Mouse (Mus musculus): ENCODE measurements around the gene Senp1. TPM values are rescaled to one million over a fixed set of nuclear protein-coding genes. Genes with fewer than 3 reads are reported as not detected.

Gene Senp1
- polyA plus RNA-seq, 1 experiment = 5.5 TPM

DNA sequence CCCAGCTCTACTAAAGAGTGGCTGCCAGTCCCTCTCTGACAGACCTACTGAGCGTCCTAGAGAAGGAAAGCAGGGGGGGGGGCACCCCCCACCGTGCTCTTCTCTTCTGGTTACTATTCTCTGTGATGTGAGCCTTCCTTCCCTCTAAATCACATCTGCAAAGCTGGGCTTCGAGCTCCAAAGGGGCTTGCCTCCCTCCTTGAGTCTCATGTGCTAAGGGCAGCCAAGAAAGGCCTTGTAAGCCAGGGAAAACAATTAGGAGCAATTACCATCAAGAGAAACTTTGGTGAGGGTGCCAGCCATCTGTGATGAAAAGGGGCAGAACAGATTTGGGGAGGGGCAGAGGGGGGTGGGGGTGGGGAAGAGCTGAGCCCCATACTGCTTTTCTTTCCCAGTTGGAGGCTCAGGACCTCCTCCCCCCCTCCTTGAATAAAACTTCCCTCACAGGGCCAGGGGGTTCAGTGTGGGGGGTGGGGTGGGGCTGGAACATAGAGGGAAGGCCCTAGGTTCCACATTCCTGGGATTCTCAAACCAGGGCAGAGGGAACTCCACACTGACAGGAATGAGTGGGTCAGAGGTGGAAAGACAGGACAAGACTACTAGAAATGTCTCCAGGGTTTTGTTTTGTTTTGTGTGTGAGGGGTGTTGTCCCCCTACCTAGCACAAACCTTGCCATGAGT is 58.3 kb downstream of the Senp1 start:
- no peaks in the 10 kb centered on the region for H3K4me1 ChIP-seq (ENCODE audit: control insufficient read depth, insufficient read depth, insufficient read length, low read length)
- H3K27ac ChIP-seq (ENCODE audit: insufficient read depth, low read depth, low read length) = no peak overlapping the region
- 48% methylated on average over 3 of the region's 3 CpGs for WGBS
- TF ChIP-seq CTCF (IDR thresholded peaks at IDR 0.05; ENCODE audit: extremely low read depth, insufficient read length, insufficient replicate concordance, low read depth, low read length) (no peak), POLR2A (IDR thresholded peaks at IDR 0.05; ENCODE audit: low read depth, low read length) (no peak)
- H3K36me3 ChIP-seq (ENCODE audit: control insufficient read depth, insufficient read depth, low read length) = peaks cover 22% of the 10 kb centered on the region
- H3K4me3 ChIP-seq (ENCODE audit: low read depth, low read length) = no peak overlapping the region
- H3K27me3 ChIP-seq (ENCODE audit: control insufficient read depth, insufficient read depth, low read length) = no peaks in the 10 kb centered on the region

DNA sequence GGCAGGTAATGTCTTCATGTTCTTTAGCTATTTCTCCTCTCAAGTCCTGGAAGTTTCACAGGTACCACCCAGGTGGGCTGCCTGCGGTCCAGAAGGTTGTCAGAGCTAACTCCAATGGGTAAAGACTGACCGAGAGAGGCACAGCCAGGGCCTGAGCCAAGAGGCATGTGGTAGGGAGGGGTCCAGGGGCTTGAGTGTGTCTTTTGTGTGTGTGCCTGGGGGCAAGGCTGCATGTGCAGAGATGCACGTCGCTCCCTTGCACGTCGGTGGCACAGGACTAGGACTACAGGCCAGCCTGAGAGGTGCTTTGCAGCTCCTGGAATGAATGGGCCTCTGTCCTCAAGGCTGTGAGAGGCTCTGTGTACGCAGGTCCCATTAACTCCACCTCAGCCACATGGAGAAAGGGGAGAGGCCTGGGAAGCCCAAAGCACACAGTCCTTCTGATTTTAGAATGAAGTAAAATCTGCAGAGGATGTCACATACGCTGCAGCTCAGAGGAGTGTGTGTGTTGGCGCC is 60.3 kb downstream of the Senp1 start:
- H3K27me3 ChIP-seq (ENCODE audit: control insufficient read depth, insufficient read depth, low read length) = no peaks in the 10 kb centered on the region
- WGBS = 85% methylated on average over 9 of the region's 9 CpGs
- peaks cover 9% of the 10 kb centered on the region for H3K36me3 ChIP-seq (ENCODE audit: control insufficient read depth, insufficient read depth, low read length)
- H3K27ac ChIP-seq (ENCODE audit: insufficient read depth, low read depth, low read length) = no peak overlapping the region
- H3K4me3 ChIP-seq (ENCODE audit: low read depth, low read length) = no peak overlapping the region
- no peaks in the 10 kb centered on the region for H3K4me1 ChIP-seq (ENCODE audit: control insufficient read depth, insufficient read depth, insufficient read length, low read length)
- no peak for TF ChIP-seq CTCF (IDR thresholded peaks at IDR 0.05; ENCODE audit: extremely low read depth, insufficient read length, insufficient replicate concordance, low read depth, low read length)
- TF ChIP-seq POLR2A (IDR thresholded peaks at IDR 0.05; ENCODE audit: low read depth, low read length) = no peak

DNA sequence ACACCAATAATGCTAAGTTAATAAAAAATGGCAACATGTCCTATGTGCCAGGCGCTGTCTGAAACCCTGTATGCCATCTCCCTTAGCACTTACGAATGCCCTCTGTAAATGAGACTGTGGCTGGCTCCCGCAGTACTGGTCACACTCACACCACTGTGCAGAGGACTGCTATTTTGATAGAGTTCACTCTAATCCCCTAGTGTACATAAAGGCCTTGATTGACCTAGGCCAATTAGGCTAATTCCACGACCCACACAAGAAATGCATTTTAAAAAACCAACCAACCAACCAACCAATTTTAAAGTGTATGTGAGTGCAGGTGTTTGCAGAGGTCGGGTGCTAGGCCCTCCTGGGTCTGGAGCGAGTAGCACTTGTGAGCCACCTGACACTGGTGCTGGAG is 63.7 kb downstream of the Senp1 start:
- H3K4me1 ChIP-seq (ENCODE audit: control insufficient read depth, insufficient read depth, insufficient read length, low read length) = no peaks in the 10 kb centered on the region
- no peaks in the 10 kb centered on the region for H3K36me3 ChIP-seq (ENCODE audit: control insufficient read depth, insufficient read depth, low read length)
- TF ChIP-seq CTCF (IDR thresholded peaks at IDR 0.05; ENCODE audit: extremely low read depth, insufficient read length, insufficient replicate concordance, low read depth, low read length) (no peak), POLR2A (IDR thresholded peaks at IDR 0.05; ENCODE audit: low read depth, low read length) (no peak)
- 77% methylated on average over 6 of the region's 6 CpGs for WGBS
- H3K4me3 ChIP-seq (ENCODE audit: low read depth, low read length) = no peak overlapping the region
- H3K27me3 ChIP-seq (ENCODE audit: control insufficient read depth, insufficient read depth, low read length) = no peaks in the 10 kb centered on the region; the same call in 1 of the 2 replicates
- no peak overlapping the region for H3K27ac ChIP-seq (ENCODE audit: insufficient read depth, low read depth, low read length)

DNA sequence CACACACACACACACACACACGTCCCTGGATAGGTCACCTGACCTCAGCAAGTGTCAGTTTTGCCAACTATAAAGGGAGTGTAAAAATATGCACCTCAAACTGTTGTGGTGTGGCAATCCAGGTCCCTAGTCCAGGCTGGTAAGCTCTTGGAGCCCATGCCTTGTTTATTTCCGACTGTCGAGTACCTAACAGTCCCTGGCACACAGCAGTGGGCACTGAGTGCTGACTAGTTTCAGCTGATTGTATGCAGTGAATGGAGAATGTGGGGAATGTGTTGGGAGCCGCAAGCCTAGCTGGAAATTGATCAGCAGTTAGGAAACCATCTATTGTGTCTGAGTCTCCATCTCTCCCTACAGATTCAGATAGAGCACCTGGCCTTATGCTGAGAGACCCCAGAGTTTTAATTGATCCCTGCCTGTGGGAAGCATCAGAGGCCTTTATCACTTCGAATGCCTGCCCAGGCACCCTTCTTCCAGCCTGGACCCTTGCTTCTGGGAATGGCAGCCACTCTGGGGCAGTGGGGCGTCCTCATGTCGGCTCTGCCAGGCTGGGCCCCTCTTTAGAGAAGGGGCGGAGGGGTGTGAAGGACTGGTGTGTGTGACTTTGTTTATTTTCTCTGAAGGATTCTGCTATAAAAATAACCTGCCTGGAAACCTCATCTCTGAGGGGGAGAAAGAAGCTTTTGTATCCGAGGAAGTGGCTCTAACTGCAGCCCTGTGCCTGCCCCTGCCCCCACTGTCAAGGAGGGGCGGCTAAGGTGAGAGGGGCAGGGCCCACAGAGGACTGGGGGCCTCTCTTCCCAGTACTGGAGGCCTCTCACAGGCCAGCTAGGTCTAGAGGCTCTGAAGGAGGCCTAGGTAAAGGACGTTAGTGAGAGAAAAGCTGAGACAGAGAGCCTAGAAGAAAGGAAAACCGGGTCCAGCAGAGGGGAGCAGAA is 66.3 kb downstream of the Senp1 start:
- Histone ChIP-seq H3K4me3 (ENCODE audit: low read depth, low read length) (no peak overlapping the region), H3K27ac (ENCODE audit: insufficient read depth, low read depth, low read length) (no peak overlapping the region), H3K36me3 (ENCODE audit: control insufficient read depth, insufficient read depth, low read length) (no peaks in the 10 kb centered on the region), H3K27me3 (ENCODE audit: control insufficient read depth, insufficient read depth, low read length) (no peaks in the 10 kb centered on the region; the same call in 1 of the 2 replicates), H3K4me1 (ENCODE audit: control insufficient read depth, insufficient read depth, insufficient read length, low read length) (no peaks in the 10 kb centered on the region)
- no peak for TF ChIP-seq CTCF (IDR thresholded peaks at IDR 0.05; ENCODE audit: extremely low read depth, insufficient read length, insufficient replicate concordance, low read depth, low read length)
- TF ChIP-seq POLR2A (IDR thresholded peaks at IDR 0.05; ENCODE audit: low read depth, low read length) = no peak
- 49% methylated on average over 12 of the region's 12 CpGs for WGBS

DNA sequence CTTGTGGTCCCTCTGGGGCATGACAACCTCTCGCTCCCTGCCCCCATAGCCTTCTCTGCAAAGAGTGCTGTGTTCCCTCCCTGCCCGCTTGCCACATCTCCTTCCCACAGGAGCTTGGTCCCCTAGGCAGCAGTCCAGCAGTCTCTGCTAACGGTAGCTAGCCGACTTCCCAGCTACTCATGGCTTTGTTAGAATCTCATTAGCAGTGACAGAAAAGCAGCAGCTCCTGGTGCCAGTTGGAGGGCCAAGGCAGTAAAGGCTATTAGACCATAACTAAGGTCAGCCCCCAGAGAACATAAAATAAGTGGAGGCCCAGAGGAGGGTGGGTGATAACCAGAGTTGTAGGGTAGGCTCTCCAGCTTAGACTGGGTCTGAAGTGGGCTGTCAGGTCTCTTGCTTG is 67.9 kb downstream of the Senp1 start:
- Histone ChIP-seq H3K27me3 (ENCODE audit: control insufficient read depth, insufficient read depth, low read length) (no peaks in the 10 kb centered on the region; the same call in none of the 2 replicates), H3K4me1 (ENCODE audit: control insufficient read depth, insufficient read depth, insufficient read length, low read length) (no peaks in the 10 kb centered on the region), H3K4me3 (ENCODE audit: low read depth, low read length) (no peak overlapping the region), H3K36me3 (ENCODE audit: control insufficient read depth, insufficient read depth, low read length) (no peaks in the 10 kb centered on the region), H3K27ac (ENCODE audit: insufficient read depth, low read depth, low read length) (no peak overlapping the region)
- WGBS = 61% methylated on average over 4 of the region's 4 CpGs
- TF ChIP-seq POLR2A (IDR thresholded peaks at IDR 0.05; ENCODE audit: low read depth, low read length) (no peak), CTCF (IDR thresholded peaks at IDR 0.05; ENCODE audit: extremely low read depth, insufficient read length, insufficient replicate concordance, low read depth, low read length) (no peak)

DNA sequence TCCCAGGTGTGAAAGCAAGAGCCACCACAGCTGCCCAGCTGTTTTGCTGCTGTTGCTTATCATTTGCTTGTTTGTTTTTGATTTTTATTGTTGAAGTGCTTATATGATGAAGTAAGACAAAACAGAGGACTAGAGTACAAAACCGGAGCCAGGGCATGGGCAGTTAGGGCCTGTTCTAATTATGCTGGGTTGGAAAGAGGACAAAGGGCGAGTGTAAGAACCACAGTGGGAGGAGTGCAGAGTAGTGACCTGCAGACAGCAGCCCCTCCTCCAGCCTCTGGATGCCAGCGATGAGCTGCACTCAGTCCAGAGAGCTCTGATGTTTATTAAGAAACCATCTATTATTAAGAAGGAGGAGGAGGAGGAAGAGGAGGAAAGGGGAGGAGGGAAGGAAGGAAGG is 70.4 kb downstream of the Senp1 start:
- no peak for TF ChIP-seq CTCF (IDR thresholded peaks at IDR 0.05; ENCODE audit: extremely low read depth, insufficient read length, insufficient replicate concordance, low read depth, low read length)
- WGBS = 21% methylated on average over 3 of the region's 3 CpGs
- no peaks in the 10 kb centered on the region for H3K36me3 ChIP-seq (ENCODE audit: control insufficient read depth, insufficient read depth, low read length)
- no peak overlapping the region for H3K27ac ChIP-seq (ENCODE audit: insufficient read depth, low read depth, low read length)
- H3K4me3 ChIP-seq (ENCODE audit: low read depth, low read length) = no peak overlapping the region
- no peaks in the 10 kb centered on the region; the same call in none of the 2 replicates for H3K27me3 ChIP-seq (ENCODE audit: control insufficient read depth, insufficient read depth, low read length)
- no peaks in the 10 kb centered on the region for H3K4me1 ChIP-seq (ENCODE audit: control insufficient read depth, insufficient read depth, insufficient read length, low read length)

DNA sequence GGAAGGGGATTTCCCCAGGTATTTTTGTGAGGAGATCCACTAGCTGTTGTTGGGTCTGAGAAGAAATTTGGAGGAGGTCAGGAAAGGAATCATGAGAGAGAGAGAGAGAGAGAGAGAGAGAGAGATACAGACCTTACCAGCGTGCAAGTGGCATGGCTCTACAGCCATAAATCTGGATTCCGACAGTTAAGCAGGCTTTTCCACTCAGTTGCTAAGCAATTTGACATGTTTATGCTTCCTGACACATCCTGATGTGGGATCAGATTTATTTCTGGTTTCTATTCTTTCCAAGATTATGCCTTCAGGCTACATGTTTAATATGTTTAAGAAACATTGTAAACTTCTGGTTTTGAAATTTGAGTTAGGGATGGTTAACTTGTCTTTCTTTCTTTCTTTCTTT is 71.7 kb downstream of the Senp1 start:
- H3K27ac ChIP-seq (ENCODE audit: insufficient read depth, low read depth, low read length) = no peak overlapping the region
- no peak overlapping the region for H3K4me3 ChIP-seq (ENCODE audit: low read depth, low read length)
- 14% methylated on average over 2 of the region's 2 CpGs for WGBS
- TF ChIP-seq CTCF (IDR thresholded peaks at IDR 0.05; ENCODE audit: extremely low read depth, insufficient read length, insufficient replicate concordance, low read depth, low read length) = no peak
- no peak for TF ChIP-seq POLR2A (IDR thresholded peaks at IDR 0.05; ENCODE audit: low read depth, low read length)
- H3K4me1 ChIP-seq (ENCODE audit: control insufficient read depth, insufficient read depth, insufficient read length, low read length) = no peaks in the 10 kb centered on the region
- H3K36me3 ChIP-seq (ENCODE audit: control insufficient read depth, insufficient read depth, low read length) = no peaks in the 10 kb centered on the region
- H3K27me3 ChIP-seq (ENCODE audit: control insufficient read depth, insufficient read depth, low read length) = no peaks in the 10 kb centered on the region; the same call in none of the 2 replicates
